Mouse (Mus musculus) hindbrain, embryonic 13.5 days (tissue): ENCODE data around the gene Cnih3. TPM values are rescaled to one million over a fixed set of nuclear protein-coding genes. Genes with fewer than 3 reads are reported as not detected.

Experiments used
- ATAC-seq: fragments of 200-750 bp; cut with Nextera tagmentation; 2 replicates; pipeline ENCODE4 v1.8.0; 2017; ENCODE audit warnings: moderate TSS enrichment; ENCODE audit not compliant: low FRiP score
- H3K27ac ChIP-seq: fragments of 300-500 bp; sonication (generic); 2 replicates; pipeline ENCODE4 v1.5.1; 2015; ENCODE audit warnings: inconsistent platforms, mild to moderate bottlenecking, moderate library complexity
- H3K27me3 ChIP-seq: fragments of 300-500 bp; sonication (generic); 2 replicates; pipeline ENCODE4 v1.6.1; 2015; ENCODE audit warnings: mild to moderate bottlenecking, inconsistent platforms
- H3K36me3 ChIP-seq: fragments of 300-500 bp; sonication (generic); 2 replicates; pipeline ENCODE4 v1.6.1; 2015; ENCODE audit warnings: mild to moderate bottlenecking, inconsistent platforms
- H3K4me1 ChIP-seq: fragments of 300-500 bp; sonication (generic); replicated peaks from 2 replicates; pipeline ENCODE4 v1.6.1; 2015; ENCODE audit warnings: inconsistent platforms
- H3K4me2 ChIP-seq: fragments of 300-500 bp; sonication (generic); 2 replicates; pipeline ENCODE4 v1.6.1; 2015; ENCODE audit warnings: inconsistent platforms, mild to moderate bottlenecking, moderate library complexity
- H3K4me3 ChIP-seq: fragments of 300-500 bp; sonication (generic); 2 replicates; pipeline ENCODE4 v1.5.1; 2015; ENCODE audit warnings: mild to moderate bottlenecking, inconsistent platforms
- H3K9ac ChIP-seq: fragments of 300-500 bp; sonication (generic); 2 replicates; pipeline ENCODE4 v1.6.1; 2015; ENCODE audit warnings: mild to moderate bottlenecking, inconsistent platforms
- H3K9me3 ChIP-seq: fragments of 300-500 bp; sonication (generic); 2 replicates; pipeline ENCODE4 v1.6.1; 2016; ENCODE audit warnings: inconsistent platforms
- WGBS: fragments of 180-500 bp; shearing (Covaris S2); methylation state at CpG from one replicate; pipeline ENCODE4 v1.1.7; 2015; 5-methylcytosine and 5-hydroxymethylcytosine counted together
- polyA plus RNA-seq: library from polyadenylated mRNA; unstranded; fragments of >200 nt; fragmentation: Nextera tagmentation; extraction: Ambion mirVana; gene quantifications from 2 replicates; pipeline ENCODE4 v1.2.1, GENCODE M21; 2015

Gene Cnih3
- polyA plus RNA-seq, 1 experiment from 2014 or later: 6.8 TPM

GRCm38 (mm10) chr1:181465027-181465426, 112.6 kb downstream of the Cnih3 start:
- Histone ChIP-seq H3K4me1 (peaks cover 10% of the 10 kb centered on the region), H3K9me3 (no peaks in the 10 kb centered on the region), H3K27ac (no peak overlapping the region), H3K36me3 (no peaks in the 10 kb centered on the region), H3K4me2 (no peak overlapping the region), H3K27me3 (no peaks in the 10 kb centered on the region), H3K4me3 (no peak overlapping the region), H3K9ac (no peak overlapping the region)
- 59% methylated on average over 5 of the region's 5 CpGs for WGBS
- no peak for ATAC-seq

GRCm38 (mm10) chr1:181466040-181466439, 113.6 kb downstream of the Cnih3 start:
- Histone ChIP-seq H3K4me1 (peaks cover 10% of the 10 kb centered on the region; the same call in 1 of the 2 replicates), H3K4me3 (no peak overlapping the region), H3K27me3 (no peaks in the 10 kb centered on the region), H3K27ac (no peak overlapping the region), H3K36me3 (no peaks in the 10 kb centered on the region), H3K9me3 (0 out of 2 replicates have a peak, but pooled peaks cover 3% of the 10 kb centered on the region), H3K9ac (no peak overlapping the region), H3K4me2 (no peak overlapping the region)
- no peak for ATAC-seq
- 90% methylated on average over 6 of the region's 6 CpGs for whole genome bisulfite sequencing

GRCm38 (mm10) chr1:181466601-181467320, 114.3 kb downstream of the Cnih3 start:
- peak; percentile 43; the same call in 1 of the 2 replicates for ATAC-seq
- Histone ChIP-seq H3K36me3 (no peaks in the 10 kb centered on the region), H3K27me3 (no peaks in the 10 kb centered on the region), H3K4me2 (no peak overlapping the region), H3K9ac (no peak overlapping the region), H3K4me3 (no peak overlapping the region), H3K27ac (no peak overlapping the region), H3K9me3 (0 out of 2 replicates have a peak, but pooled peaks cover 10% of the 10 kb centered on the region), H3K4me1 (peaks cover 10% of the 10 kb centered on the region; the same call in 1 of the 2 replicates)
- WGBS: 63% methylated on average over 17 of the region's 17 CpGs

DNA sequence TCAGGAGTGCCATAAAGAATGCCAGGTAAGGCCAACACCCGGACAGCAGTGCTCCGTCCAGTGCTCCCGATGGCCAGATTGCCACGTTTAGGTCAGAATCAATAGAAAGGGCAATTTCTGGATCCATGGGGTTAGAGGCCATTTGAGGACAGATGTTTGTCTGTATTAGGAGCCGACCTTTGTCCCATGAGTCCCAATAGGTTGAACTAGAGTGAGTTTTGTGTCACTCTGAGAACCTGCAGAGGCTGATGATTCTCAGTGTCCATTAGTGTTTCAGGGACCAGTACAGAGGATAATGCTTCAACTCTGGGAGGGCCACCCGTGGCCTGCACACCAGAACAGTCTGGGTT, 114.9 kb downstream of the Cnih3 start:
- Histone ChIP-seq H3K4me1 (peaks cover 8% of the 10 kb centered on the region; the same call in 1 of the 2 replicates), H3K9me3 (0 out of 2 replicates have a peak, but pooled peaks cover 10% of the 10 kb centered on the region), H3K9ac (no peak overlapping the region), H3K36me3 (no peaks in the 10 kb centered on the region), H3K4me3 (no peak overlapping the region), H3K27me3 (no peaks in the 10 kb centered on the region), H3K27ac (no peak overlapping the region), H3K4me2 (no peak overlapping the region)
- no peak for ATAC-seq
- 88% methylated on average over 6 of the region's 6 CpGs for WGBS

DNA sequence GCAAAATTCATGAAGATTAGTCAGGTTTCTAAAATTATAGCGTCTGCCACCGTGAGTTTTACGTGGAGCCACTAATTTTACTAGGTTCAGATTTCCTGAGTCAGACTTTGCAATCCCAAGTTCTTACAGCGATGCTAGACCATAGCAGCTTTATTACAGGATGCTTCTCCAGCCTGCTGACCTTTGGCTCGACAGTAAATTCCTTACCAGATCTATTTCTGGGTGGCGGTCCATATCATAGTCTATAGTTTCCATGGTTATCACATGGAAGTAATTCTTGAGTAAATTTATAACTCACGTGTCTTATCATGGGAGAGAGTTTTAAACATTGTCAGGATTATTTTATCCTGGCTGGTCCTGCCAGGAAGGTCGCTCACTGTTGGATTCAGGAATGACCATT, 117.0 kb downstream of the Cnih3 start:
- H3K4me3 ChIP-seq: no peak overlapping the region
- H3K27me3 ChIP-seq: no peaks in the 10 kb centered on the region
- H3K27ac ChIP-seq: no peak overlapping the region
- H3K9ac ChIP-seq: no peak overlapping the region
- no peaks in the 10 kb centered on the region for H3K36me3 ChIP-seq
- H3K9me3 ChIP-seq: 0 out of 2 replicates have a peak, but pooled peaks cover 10% of the 10 kb centered on the region
- H3K4me2 ChIP-seq: no peak overlapping the region
- no peak for ATAC-seq
- H3K4me1 ChIP-seq: peaks cover 12% of the 10 kb centered on the region; the same call in 1 of the 2 replicates
- 88% methylated on average over 8 of the region's 8 CpGs for WGBS

- Histone ChIP-seq H3K4me2 (no peak overlapping the region), H3K4me1 (0 out of 2 replicates have a peak, but pooled peaks cover 5% of the 10 kb centered on the region), H3K9me3 (0 out of 2 replicates have a peak, but pooled peaks cover 6% of the 10 kb centered on the region), H3K4me3 (no peak overlapping the region), H3K36me3 (no peaks in the 10 kb centered on the region), H3K9ac (no peak overlapping the region), H3K27ac (no peak overlapping the region), H3K27me3 (no peaks in the 10 kb centered on the region)
- ATAC-seq: no peak
- WGBS: 83% methylated on average over 8 of the region's 8 CpGs
Observed at GRCm38 (mm10) chr1:181476141-181476540, 123.7 kb downstream of the Cnih3 start.

GRCm38 (mm10) chr1:181476557-181476956, 124.1 kb downstream of the Cnih3 start:
- Histone ChIP-seq H3K27ac (no peak overlapping the region), H3K36me3 (no peaks in the 10 kb centered on the region), H3K27me3 (no peaks in the 10 kb centered on the region), H3K9me3 (0 out of 2 replicates have a peak, but pooled peaks cover 2% of the 10 kb centered on the region), H3K9ac (no peak overlapping the region), H3K4me1 (0 out of 2 replicates have a peak, but pooled peaks cover 5% of the 10 kb centered on the region), H3K4me3 (no peak overlapping the region), H3K4me2 (no peak overlapping the region)
- no peak for ATAC-seq
- WGBS: 81% methylated on average over 6 of the region's 6 CpGs

- no peak overlapping the region for H3K4me2 ChIP-seq
- no peak overlapping the region for H3K27ac ChIP-seq
- H3K9me3 ChIP-seq: no peaks in the 10 kb centered on the region
- no peak overlapping the region for H3K9ac ChIP-seq
- 76% methylated on average over 5 of the region's 5 CpGs for WGBS
- peaks cover 16% of the 10 kb centered on the region for H3K4me1 ChIP-seq
- no peak overlapping the region for H3K4me3 ChIP-seq
- H3K27me3 ChIP-seq: no peaks in the 10 kb centered on the region
- H3K36me3 ChIP-seq: no peaks in the 10 kb centered on the region
- no peak for ATAC-seq
Observed at GRCm38 (mm10) chr1:181484696-181485095, 132.3 kb downstream of the Cnih3 start.

DNA sequence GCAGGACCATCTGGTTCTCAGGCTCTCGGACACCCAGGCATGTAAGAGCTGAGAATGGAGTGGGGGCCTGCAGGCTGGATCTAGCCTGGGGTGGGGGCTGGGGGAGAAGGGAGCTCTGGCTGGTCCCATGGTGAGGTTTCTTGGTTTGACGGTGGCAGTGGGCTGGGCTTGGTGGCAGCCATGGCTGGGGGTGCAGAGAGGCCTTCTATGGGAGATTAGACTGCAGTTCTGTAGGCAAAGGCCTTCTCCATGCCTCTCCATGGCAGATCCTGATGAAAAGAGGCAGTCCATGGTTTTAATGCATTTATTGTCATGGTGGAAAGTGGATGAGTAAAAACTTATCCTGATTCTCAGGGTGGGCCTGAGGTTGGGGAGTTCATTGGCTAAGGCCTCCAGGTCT, 151.0 kb downstream of the Cnih3 start:
- Histone ChIP-seq H3K9ac (no peak overlapping the region), H3K9me3 (no peaks in the 10 kb centered on the region), H3K4me1 (no peaks in the 10 kb centered on the region), H3K27me3 (no peaks in the 10 kb centered on the region), H3K4me2 (no peak overlapping the region), H3K4me3 (no peak overlapping the region), H3K36me3 (no peaks in the 10 kb centered on the region), H3K27ac (no peak overlapping the region)
- WGBS: 95% methylated on average over 2 of the region's 2 CpGs
- no peak for ATAC-seq

DNA sequence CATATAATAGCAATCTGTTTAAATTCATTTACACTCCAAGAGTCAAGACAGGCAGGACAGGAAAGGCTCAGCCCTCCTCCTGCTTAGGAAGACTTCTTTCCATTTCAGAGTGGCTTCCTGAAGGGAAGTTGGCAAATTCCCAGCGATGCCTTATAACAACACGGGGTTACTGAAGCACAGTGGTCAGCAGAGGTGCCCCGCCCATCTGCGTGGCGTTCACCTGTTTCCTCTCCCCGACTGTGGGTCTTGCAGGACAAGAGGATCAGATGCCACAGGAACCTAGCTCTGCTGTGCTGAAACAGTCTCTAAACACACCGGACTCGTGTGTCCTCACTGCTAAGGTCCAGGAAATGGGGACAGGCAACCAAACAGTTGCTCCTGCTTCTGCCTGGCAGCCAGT, 152.9 kb downstream of the Cnih3 start:
- H3K9me3 ChIP-seq: no peaks in the 10 kb centered on the region
- 73% methylated on average over 8 of the region's 8 CpGs for WGBS
- ATAC-seq: no peak
- H3K9ac ChIP-seq: no peak overlapping the region
- H3K4me3 ChIP-seq: no peak overlapping the region
- H3K4me2 ChIP-seq: no peak overlapping the region
- no peaks in the 10 kb centered on the region for H3K4me1 ChIP-seq
- no peak overlapping the region for H3K27ac ChIP-seq
- H3K27me3 ChIP-seq: no peaks in the 10 kb centered on the region
- H3K36me3 ChIP-seq: no peaks in the 10 kb centered on the region

Other genes starting within 250 kb of the Cnih3 start
- gene Nvl, start 208.4 kb upstream of the Cnih3 start, polyA plus RNA-seq: 40.6 and 45.2 TPM in 2 replicates
- 65.1 and 69.5 TPM in 2 replicates for gene Cnih4, start 207.9 kb upstream of the Cnih3 start, polyA plus RNA-seq
- 45.9 and 46.0 TPM in 2 replicates for gene Wdr26, start 140.6 kb upstream of the Cnih3 start, polyA plus RNA-seq
- not detected in 2 replicates for gene Ccdc121, start 158.8 kb downstream of the Cnih3 start, polyA plus RNA-seq
- 0.65 TPM in 2 replicates for gene Dnah14, start 223.9 kb downstream of the Cnih3 start, polyA plus RNA-seq